Mouse (Mus musculus): ENCODE results near the gene Flt1.

DNA sequence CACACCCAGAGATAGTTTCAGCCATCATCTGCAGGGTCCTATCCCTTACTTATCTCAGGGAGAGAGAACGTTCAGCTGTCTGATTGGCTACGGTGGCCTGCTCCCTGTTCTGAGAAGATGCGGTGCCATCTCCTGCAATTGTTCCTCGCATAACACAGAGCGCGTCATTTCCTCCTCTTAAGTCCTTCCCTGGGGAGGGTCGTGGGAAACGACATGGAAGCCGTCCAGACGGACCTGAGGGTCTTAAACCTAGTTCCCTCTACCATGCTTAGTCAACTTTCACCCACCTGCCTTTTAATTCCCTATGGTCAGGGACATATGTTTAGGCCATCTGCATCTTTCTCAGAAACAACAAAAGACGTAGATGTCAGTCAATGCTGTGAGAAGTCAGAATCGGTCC, 46.5 kb downstream of the Flt1 start:
- TF ChIP-seq MAFK (IDR thresholded peaks at IDR 0.05; ENCODE audit: insufficient read depth, low read depth, low read length) (no peak), HCFC1 (IDR thresholded peaks at IDR 0.05; ENCODE audit: borderline replicate concordance, insufficient read depth, low read length) (no peak)
